Mouse (Mus musculus): ENCODE measurements around the gene Coq2. TPM values are rescaled to one million over a fixed set of nuclear protein-coding genes. Genes with fewer than 3 reads are reported as not detected.

Coq2 gene
- total and polyA plus RNA-seq, 3 experiments = 21.7 to 47.1 (median 29.5) TPM

DNA sequence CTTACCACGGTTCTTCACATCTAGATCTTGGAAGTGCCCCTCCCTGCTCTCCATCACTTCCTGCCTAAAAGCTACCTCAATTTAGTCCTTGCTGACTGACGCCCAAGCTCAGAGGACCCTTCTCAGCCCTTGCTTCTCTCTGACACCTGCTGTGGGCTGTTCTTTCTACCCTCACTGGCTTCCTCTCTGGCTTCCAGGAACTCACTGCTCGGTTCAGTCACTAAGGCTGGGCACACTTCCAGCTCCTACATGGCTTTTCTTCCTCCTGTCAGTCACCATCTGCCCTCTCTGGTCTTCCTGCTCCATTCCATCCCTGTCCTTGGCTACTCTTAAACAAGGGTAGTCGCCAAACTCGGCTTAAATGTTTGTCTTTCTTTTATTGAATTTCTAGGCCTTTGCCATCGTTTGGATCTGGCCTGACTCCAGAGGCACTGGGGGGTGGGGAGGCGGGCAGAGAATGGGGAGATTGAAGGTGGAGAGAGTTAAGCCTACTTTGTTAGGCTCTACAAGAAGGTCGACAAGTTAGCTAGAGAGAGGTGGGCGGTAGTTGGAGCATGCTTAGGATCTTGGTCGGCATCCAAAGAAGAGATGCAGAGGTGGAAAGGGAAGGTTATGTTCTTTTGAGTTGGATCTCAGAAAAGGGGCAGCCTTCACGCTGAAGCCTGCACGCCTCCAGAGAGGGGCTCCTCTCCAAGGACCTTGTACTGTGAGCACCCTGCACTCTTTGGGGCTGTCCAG is 31.5 kb downstream of the Coq2 start:
- DNase-seq (ENCODE audit: low spot score) (peak; percentile 29), ATAC-seq (ENCODE audit: extremely low read depth, insufficient number of reproducible peaks, low FRiP score, poor library complexity, severe bottlenecking) (no peak)
- Histone ChIP-seq H3K36me3 (replicated peaks) (no peaks in the 10 kb centered on the region), H3K27me3 (ENCODE audit: insufficient read depth, low read length) (peaks cover 5% of the 10 kb centered on the region; the same call in 1 of the 2 replicates), H3K4me3 (ENCODE audit: low read depth, low read length) (peak overlapping the region; percentile 65; the same call in 1 of the 2 replicates), H3K4me1 (ENCODE audit: insufficient read depth, low read depth, low read length) (peaks cover 93% of the 10 kb centered on the region), H3K9me3 (replicated peaks) (no peaks in the 10 kb centered on the region)
- TF ChIP-seq TAL1 (conservative IDR thresholded peaks at IDR 0.05; ENCODE audit: low read depth, low read length) = no peak
- no peak for TF ChIP-seq CTCF (IDR thresholded peaks at IDR 0.05; ENCODE audit: low read depth, low read length)
- no peak for TF ChIP-seq GATA2 (IDR thresholded peaks at IDR 0.05; ENCODE audit: borderline replicate concordance, low read depth, low read length)
- no peak for TF ChIP-seq GATA1 (IDR thresholded peaks at IDR 0.05; ENCODE audit: borderline replicate concordance, low read length)
- no peak for TF ChIP-seq POLR2AphosphoS5 (IDR thresholded peaks at IDR 0.05; ENCODE audit: insufficient replicate concordance, low read depth, low read length)

GRCm38 (mm10) chr5:100642316-100642715 is 32.6 kb downstream of the Coq2 start:
- no peaks in the 10 kb centered on the region for H3K9me3 ChIP-seq (replicated peaks)
- H3K36me3 ChIP-seq (replicated peaks) = no peaks in the 10 kb centered on the region
- no peak overlapping the region for H3K4me3 ChIP-seq (ENCODE audit: low read depth, low read length)
- DNase-seq (ENCODE audit: low spot score) (no peak), ATAC-seq (ENCODE audit: extremely low read depth, insufficient number of reproducible peaks, low FRiP score, poor library complexity, severe bottlenecking) (no peak)
- H3K27me3 ChIP-seq (ENCODE audit: insufficient read depth, low read length) = peaks cover 5% of the 10 kb centered on the region; the same call in 1 of the 2 replicates
- H3K4me1 ChIP-seq (ENCODE audit: insufficient read depth, low read depth, low read length) = peaks cover 93% of the 10 kb centered on the region
- no peak for TF ChIP-seq CTCF (IDR thresholded peaks at IDR 0.05; ENCODE audit: low read depth, low read length)
- TF ChIP-seq GATA1 (IDR thresholded peaks at IDR 0.05; ENCODE audit: borderline replicate concordance, low read length) = no peak
- no peak for TF ChIP-seq POLR2AphosphoS5 (IDR thresholded peaks at IDR 0.05; ENCODE audit: insufficient replicate concordance, low read depth, low read length)
- no peak for TF ChIP-seq GATA2 (IDR thresholded peaks at IDR 0.05; ENCODE audit: borderline replicate concordance, low read depth, low read length)
- no peak for TF ChIP-seq TAL1 (conservative IDR thresholded peaks at IDR 0.05; ENCODE audit: low read depth, low read length)

DNA sequence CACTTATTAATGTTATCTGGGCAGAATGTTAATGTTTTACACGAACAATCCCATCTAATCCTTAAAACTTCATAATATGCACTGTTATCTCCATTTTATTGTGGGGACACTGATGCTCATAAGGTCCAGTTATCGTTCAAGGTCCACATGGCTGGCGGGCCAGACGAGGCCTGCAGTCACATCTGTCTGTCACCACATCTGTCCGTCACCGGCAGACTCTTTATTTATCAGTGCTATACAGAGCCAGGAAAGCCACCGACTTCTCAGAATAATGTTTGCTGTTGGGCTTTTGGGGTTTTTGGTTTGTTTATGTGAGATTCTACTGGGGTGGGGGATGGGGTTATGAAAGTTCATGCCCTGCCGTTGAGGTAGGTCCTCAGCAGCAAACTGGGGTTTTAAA is 36.5 kb downstream of the Coq2 start:
- Histone ChIP-seq H3K4me1 (ENCODE audit: insufficient read depth, low read depth, low read length) (peaks cover 93% of the 10 kb centered on the region), H3K36me3 (replicated peaks) (no peaks in the 10 kb centered on the region), H3K4me3 (ENCODE audit: low read depth, low read length) (no peak overlapping the region; the same call in 1 of the 2 replicates), H3K9me3 (replicated peaks) (no peaks in the 10 kb centered on the region), H3K27me3 (ENCODE audit: insufficient read depth, low read length) (peaks cover 8% of the 10 kb centered on the region; the same call in 1 of the 2 replicates)
- DNase-seq (ENCODE audit: low spot score) (peak; percentile 48), ATAC-seq (ENCODE audit: extremely low read depth, insufficient number of reproducible peaks, low FRiP score, poor library complexity, severe bottlenecking) (peak; percentile 84)
- no peak for TF ChIP-seq POLR2AphosphoS5 (IDR thresholded peaks at IDR 0.05; ENCODE audit: insufficient replicate concordance, low read depth, low read length)
- peak; percentile 94 for TF ChIP-seq TAL1 (conservative IDR thresholded peaks at IDR 0.05; ENCODE audit: low read depth, low read length)

GRCm38 (mm10) chr5:100636794-100637544 is 38.0 kb downstream of the Coq2 start:
- H3K4me3 ChIP-seq (ENCODE audit: low read depth, low read length) = peak overlapping the region; percentile 49; the same call in 1 of the 2 replicates
- H3K36me3 ChIP-seq (replicated peaks) = no peaks in the 10 kb centered on the region
- DNase-seq (ENCODE audit: low spot score) = no peak

DNA sequence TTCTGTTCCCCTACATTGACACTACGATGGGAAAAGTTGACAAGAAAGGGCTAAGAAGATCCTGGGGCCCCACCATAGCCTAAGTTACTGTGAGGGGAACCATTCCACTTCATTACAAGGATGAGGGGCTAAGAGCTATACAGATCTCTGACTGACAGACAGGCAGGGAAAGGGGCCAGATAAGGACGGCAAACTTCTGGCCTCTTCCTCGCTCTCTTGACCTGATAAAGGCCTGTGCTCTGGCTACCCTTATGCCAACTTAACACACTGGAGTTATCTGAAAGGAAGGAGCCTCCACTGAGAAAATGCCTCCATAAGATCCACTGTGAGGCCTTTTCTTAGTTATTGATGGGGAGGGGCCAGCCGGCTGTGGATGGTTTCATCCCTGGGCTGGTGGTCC is 39.0 kb downstream of the Coq2 start:
- no peaks in the 10 kb centered on the region for H3K9me3 ChIP-seq (replicated peaks)
- peaks cover 12% of the 10 kb centered on the region; the same call in 1 of the 2 replicates for H3K27me3 ChIP-seq (ENCODE audit: insufficient read depth, low read length)
- DNase-seq (ENCODE audit: low spot score) = no peak
- no peak overlapping the region; the same call in 1 of the 2 replicates for H3K4me3 ChIP-seq (ENCODE audit: low read depth, low read length)
- no peaks in the 10 kb centered on the region for H3K36me3 ChIP-seq (replicated peaks)
- TF ChIP-seq GATA1 (IDR thresholded peaks at IDR 0.05; ENCODE audit: borderline replicate concordance, low read length) (no peak), TAL1 (conservative IDR thresholded peaks at IDR 0.05; ENCODE audit: low read depth, low read length) (no peak; the same call in 1 of the 2 replicates), GATA2 (IDR thresholded peaks at IDR 0.05; ENCODE audit: borderline replicate concordance, low read depth, low read length) (no peak), POLR2AphosphoS5 (IDR thresholded peaks at IDR 0.05; ENCODE audit: insufficient replicate concordance, low read depth, low read length) (no peak), CTCF (IDR thresholded peaks at IDR 0.05; ENCODE audit: low read depth, low read length) (no peak)
- no peak for ATAC-seq (ENCODE audit: extremely low read depth, insufficient number of reproducible peaks, low FRiP score, poor library complexity, severe bottlenecking)
- H3K4me1 ChIP-seq (ENCODE audit: insufficient read depth, low read depth, low read length) = peaks cover 83% of the 10 kb centered on the region

More at GRCm38 (mm10) chr5:100636794-100637544, 38.0 kb downstream of the Coq2 start:
- no peak for TF ChIP-seq CTCF (IDR thresholded peaks at IDR 0.05; ENCODE audit: low read depth, low read length)
- no peak for TF ChIP-seq GATA2 (IDR thresholded peaks at IDR 0.05; ENCODE audit: borderline replicate concordance, low read depth, low read length)
- no peak for TF ChIP-seq GATA1 (IDR thresholded peaks at IDR 0.05; ENCODE audit: borderline replicate concordance, low read length)
- no peak for TF ChIP-seq TAL1 (conservative IDR thresholded peaks at IDR 0.05; ENCODE audit: low read depth, low read length)
- TF ChIP-seq POLR2AphosphoS5 (IDR thresholded peaks at IDR 0.05; ENCODE audit: insufficient replicate concordance, low read depth, low read length) = no peak
- no peak for ATAC-seq (ENCODE audit: extremely low read depth, insufficient number of reproducible peaks, low FRiP score, poor library complexity, severe bottlenecking)
- no peaks in the 10 kb centered on the region for H3K9me3 ChIP-seq (replicated peaks)
- H3K27me3 ChIP-seq (ENCODE audit: insufficient read depth, low read length) = peaks cover 14% of the 10 kb centered on the region; the same call in 1 of the 2 replicates
- H3K4me1 ChIP-seq (ENCODE audit: insufficient read depth, low read depth, low read length) = peaks cover 92% of the 10 kb centered on the region
